Mouse (Mus musculus) intestine, embryonic 16.5 days (tissue): ENCODE measurements around the gene Ifitm2. TPM values are rescaled to one million over a fixed set of nuclear protein-coding genes. Genes with fewer than 3 reads are reported as not detected.
A peak's percentile ranks its signal among the peaks of the same experiment; 100 is the strongest.

Experiments
- ATAC-seq: fragments of 200-750 bp; cut with Nextera tagmentation; 2 replicates; pipeline ENCODE4 v1.8.0; 2017; ENCODE audit warnings: moderate TSS enrichment, moderate library complexity
- H3K27ac ChIP-seq: fragments of 300-500 bp; sonication (generic); 2 replicates; pipeline ENCODE4 v1.5.1; 2014; ENCODE audit warnings: mild to moderate bottlenecking, low read length
- H3K27me3 ChIP-seq: fragments of 300-500 bp; sonication (generic); replicated peaks from 2 replicates; pipeline ENCODE4 v1.6.1; 2014; ENCODE audit warnings: low read length, control low read depth, mixed read lengths; ENCODE audit not compliant: control insufficient read depth, insufficient read depth
- H3K36me3 ChIP-seq: fragments of 300-500 bp; sonication (generic); 2 replicates; pipeline ENCODE4 v1.6.1; 2014; ENCODE audit warnings: low read length, control low read depth; ENCODE audit not compliant: control insufficient read depth, insufficient read depth
- H3K4me1 ChIP-seq: fragments of 300-500 bp; sonication (generic); 2 replicates; pipeline ENCODE4 v1.6.1; 2014; ENCODE audit warnings: low read length, control low read depth, mixed read lengths; ENCODE audit not compliant: control insufficient read depth, insufficient read depth
- H3K4me2 ChIP-seq: fragments of 300-500 bp; sonication (generic); 2 replicates; pipeline ENCODE4 v1.6.1; 2014; ENCODE audit warnings: low read depth, low read length, control low read depth
- H3K4me3 ChIP-seq: fragments of 300-500 bp; sonication (generic); 2 replicates; pipeline ENCODE4 v1.5.1; 2014; ENCODE audit warnings: mild to moderate bottlenecking, low read length
- H3K9ac ChIP-seq: fragments of 300-500 bp; sonication (generic); 2 replicates; pipeline ENCODE4 v1.6.1; 2014; ENCODE audit warnings: low read depth, low read length
- H3K9me3 ChIP-seq: fragments of 300-500 bp; sonication (generic); 2 replicates; pipeline ENCODE4 v1.6.1; 2016; ENCODE audit warnings: low read length, control low read depth; ENCODE audit not compliant: control insufficient read depth
- WGBS: fragments of 180-500 bp; shearing (Covaris S2); extraction: QIAGEN DNeasy Blood & Tissue Kit; methylation state at CpG from one replicate; pipeline ENCODE4 v1.1.7; 2014; 5-methylcytosine and 5-hydroxymethylcytosine counted together
- polyA plus RNA-seq: library from polyadenylated mRNA; unstranded; fragments of >200 nt; fragmentation: Nextera tagmentation; extraction: Ambion mirVana; gene quantifications from 2 replicates; pipeline ENCODE4 v1.2.1, GENCODE M21; 2015

The Ifitm2 gene
- polyA plus RNA-seq, 1 experiment from 2014 or later, result 1,252 TPM

GRCm38 (mm10) chr7:140948161-140948560 is 7.6 kb downstream of the Ifitm2 start:
- Histone ChIP-seq H3K27me3 (no peaks in the 10 kb centered on the region), H3K4me2 (no peak overlapping the region), H3K27ac (no peak overlapping the region), H3K9me3 (no peaks in the 10 kb centered on the region), H3K9ac (no peak overlapping the region), H3K4me3 (no peak overlapping the region), H3K4me1 (peaks cover 26% of the 10 kb centered on the region), H3K36me3 (peaks cover 26% of the 10 kb centered on the region)
- no peak for ATAC-seq
- WGBS, result 78% methylated on average over 8 of the region's 8 CpGs

DNA sequence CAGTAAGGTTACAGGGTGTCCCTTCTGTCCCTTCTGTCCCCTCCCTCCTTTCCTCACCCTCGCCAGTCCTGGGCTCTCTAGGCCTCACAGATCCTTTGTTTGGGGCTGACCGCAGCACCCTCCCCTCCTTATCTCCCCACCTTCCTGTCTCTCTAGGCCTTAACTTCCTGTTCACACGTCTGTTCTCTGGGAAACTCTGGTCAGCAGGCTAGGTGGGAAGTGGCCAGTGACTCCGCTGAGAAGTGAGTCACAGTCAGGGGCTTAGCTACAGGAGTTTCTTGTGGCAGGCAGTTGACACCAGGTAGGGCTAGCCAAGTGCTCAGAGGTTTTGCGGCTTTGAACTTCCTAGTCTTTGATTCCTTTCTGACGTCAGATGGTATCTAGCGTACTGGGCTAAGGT is 8.8 kb downstream of the Ifitm2 start:
- H3K36me3 ChIP-seq, result peaks cover 26% of the 10 kb centered on the region
- H3K27ac ChIP-seq, result no peak overlapping the region
- no peak overlapping the region for H3K4me3 ChIP-seq
- H3K4me1 ChIP-seq, result peaks cover 29% of the 10 kb centered on the region
- no peaks in the 10 kb centered on the region for H3K9me3 ChIP-seq
- WGBS, result 52% methylated on average over 7 of the region's 7 CpGs
- H3K4me2 ChIP-seq, result no peak overlapping the region
- no peak overlapping the region for H3K9ac ChIP-seq
- H3K27me3 ChIP-seq, result no peaks in the 10 kb centered on the region
- ATAC-seq, result no peak

DNA sequence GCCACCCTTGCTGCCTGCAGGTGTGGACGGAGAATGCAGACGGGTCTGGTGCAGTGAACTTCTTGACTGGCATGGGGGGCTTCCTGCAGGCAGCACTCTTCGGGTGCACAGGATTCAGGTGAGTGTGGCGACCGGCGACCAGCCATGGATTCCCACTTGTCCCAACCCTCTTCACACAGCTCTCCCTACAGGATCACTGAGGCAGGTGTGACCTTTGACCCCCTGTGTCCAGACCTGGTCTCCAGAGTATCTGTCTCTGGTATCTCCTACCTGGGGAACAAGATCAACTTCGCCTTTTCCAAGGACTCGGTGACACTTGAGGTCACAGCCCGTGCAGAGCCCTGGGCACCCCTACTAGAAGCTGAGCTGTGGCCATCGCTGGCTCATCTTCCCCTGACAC is 9.5 kb downstream of the Ifitm2 start:
- Histone ChIP-seq H3K27me3 (no peaks in the 10 kb centered on the region), H3K4me3 (no peak overlapping the region), H3K9ac (peak overlapping the region; percentile 18; the same call in 1 of the 2 replicates), H3K4me1 (peaks cover 27% of the 10 kb centered on the region), H3K9me3 (no peaks in the 10 kb centered on the region), H3K27ac (no peak overlapping the region), H3K36me3 (peaks cover 26% of the 10 kb centered on the region), H3K4me2 (no peak overlapping the region)
- no peak for ATAC-seq
- 90% methylated on average over 10 of the region's 10 CpGs for WGBS

DNA sequence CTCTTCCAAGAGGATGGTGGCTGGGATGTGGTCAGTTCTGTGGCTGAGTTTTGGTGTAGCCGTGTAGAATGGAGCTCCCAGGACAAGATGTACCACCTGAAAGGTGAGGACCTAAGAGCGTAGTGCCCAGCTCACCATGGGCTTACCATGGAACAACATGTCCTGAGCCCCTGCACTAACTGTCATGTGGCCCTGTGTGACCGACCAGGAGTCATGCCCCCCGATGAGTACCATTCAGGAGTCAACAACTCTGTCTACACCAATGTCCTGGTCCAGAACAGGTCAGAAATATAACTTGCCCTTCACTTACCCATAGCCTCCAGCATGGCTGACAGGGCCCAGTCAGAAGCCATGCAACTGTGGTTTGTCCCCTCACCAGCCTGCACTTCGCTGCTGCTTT is 10.5 kb downstream of the Ifitm2 start:
- Histone ChIP-seq H3K36me3 (peaks cover 26% of the 10 kb centered on the region), H3K9ac (no peak overlapping the region)

GRCm38 (mm10) chr7:140944236-140944635 is 11.6 kb downstream of the Ifitm2 start:
- no peak overlapping the region for H3K27ac ChIP-seq
- H3K9me3 ChIP-seq, result no peaks in the 10 kb centered on the region
- no peak overlapping the region for H3K9ac ChIP-seq
- 87% methylated on average over 7 of the region's 7 CpGs for WGBS
- ATAC-seq, result no peak
- no peak overlapping the region for H3K4me2 ChIP-seq
- H3K36me3 ChIP-seq, result peaks cover 21% of the 10 kb centered on the region
- no peak overlapping the region for H3K4me3 ChIP-seq
- H3K27me3 ChIP-seq, result no peaks in the 10 kb centered on the region
- H3K4me1 ChIP-seq, result peaks cover 24% of the 10 kb centered on the region

More for the DNA sequence above, 10.5 kb downstream of the Ifitm2 start:
- no peaks in the 10 kb centered on the region for H3K9me3 ChIP-seq
- no peak overlapping the region for H3K4me3 ChIP-seq
- H3K27ac ChIP-seq, result no peak overlapping the region
- no peak overlapping the region for H3K4me2 ChIP-seq
- peaks cover 21% of the 10 kb centered on the region for H3K4me1 ChIP-seq
- WGBS, result 95% methylated on average over 5 of the region's 5 CpGs
- ATAC-seq, result no peak
- no peaks in the 10 kb centered on the region for H3K27me3 ChIP-seq

- ATAC-seq, result no peak
- H3K9me3 ChIP-seq, result no peaks in the 10 kb centered on the region
- H3K27me3 ChIP-seq, result no peaks in the 10 kb centered on the region
- H3K4me1 ChIP-seq, result peaks cover 24% of the 10 kb centered on the region
- peak overlapping the region; percentile 72 for H3K9ac ChIP-seq
- H3K4me3 ChIP-seq, result no peak overlapping the region
- peaks cover 19% of the 10 kb centered on the region for H3K36me3 ChIP-seq
- 0 out of 2 replicates have a peak overlapping the region, but pooled peaks have one; percentile 83 for H3K27ac ChIP-seq
- 68% methylated on average over 4 of the region's 4 CpGs for WGBS
- no peak overlapping the region for H3K4me2 ChIP-seq
Observed at GRCm38 (mm10) chr7:140943356-140943755, 12.4 kb downstream of the Ifitm2 start.

- Histone ChIP-seq H3K27me3 (no peaks in the 10 kb centered on the region), H3K9ac (peak overlapping the region; percentile 72), H3K36me3 (peaks cover 13% of the 10 kb centered on the region), H3K4me1 (peaks cover 24% of the 10 kb centered on the region), H3K9me3 (no peaks in the 10 kb centered on the region), H3K4me3 (no peak overlapping the region; the same call in 1 of the 2 replicates), H3K27ac (peak overlapping the region; percentile 83; the same call in 1 of the 2 replicates), H3K4me2 (peak overlapping the region; percentile 65)
- 92% methylated on average over 10 of the region's 10 CpGs for WGBS
- ATAC-seq, result no peak
Observed at GRCm38 (mm10) chr7:140942811-140943210, 13.0 kb downstream of the Ifitm2 start.

DNA sequence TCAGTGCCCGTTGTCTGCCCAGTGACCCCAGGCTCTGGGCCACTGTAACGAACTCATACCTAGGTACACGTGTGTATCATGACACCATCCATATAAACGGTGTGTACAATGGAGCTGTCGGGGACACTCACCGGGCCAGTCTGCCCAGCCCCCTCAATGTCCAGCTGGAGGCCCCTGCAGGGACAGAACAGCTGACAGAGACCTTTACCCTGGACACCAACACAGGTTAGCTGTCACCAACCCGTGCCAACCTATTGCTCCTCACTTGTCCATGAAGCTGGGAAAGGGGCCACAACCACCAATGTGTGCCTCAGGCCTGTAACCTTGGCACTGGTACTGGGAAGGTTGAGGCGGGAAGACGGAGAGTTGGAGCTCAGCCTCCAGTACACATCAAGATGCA is 13.4 kb downstream of the Ifitm2 start:
- peaks cover 11% of the 10 kb centered on the region for H3K36me3 ChIP-seq
- H3K4me3 ChIP-seq, result peak overlapping the region; percentile 59
- peak overlapping the region; percentile 65 for H3K4me2 ChIP-seq
- ATAC-seq, result no peak
- no peaks in the 10 kb centered on the region for H3K27me3 ChIP-seq
- WGBS, result 39% methylated on average over 9 of the region's 9 CpGs
- peak overlapping the region; percentile 83 for H3K27ac ChIP-seq
- H3K4me1 ChIP-seq, result peaks cover 24% of the 10 kb centered on the region
- peak overlapping the region; percentile 72 for H3K9ac ChIP-seq
- H3K9me3 ChIP-seq, result no peaks in the 10 kb centered on the region

GRCm38 (mm10) chr7:140941222-140942051 is 14.3 kb downstream of the Ifitm2 start, which contains the start of gene Pgghg:
Gene Pgghg, plus strand, starts transcription at chr7:140941391.
- H3K4me3 ChIP-seq, result peak within 1 kb of the TSS; percentile 59
- H3K27ac ChIP-seq, result peak within 1 kb of the TSS; percentile 83
- peak; percentile 90 for ATAC-seq
- peak within 1 kb of the TSS; percentile 65 for H3K4me2 ChIP-seq
- H3K9me3 ChIP-seq, result no peaks in the 10 kb centered on the region
- H3K9ac ChIP-seq, result peak within 1 kb of the TSS; percentile 72
- peaks cover 11% of the 10 kb centered on the region for H3K36me3 ChIP-seq
- H3K4me1 ChIP-seq, result peaks cover 24% of the 10 kb centered on the region
- no peaks in the 10 kb centered on the region for H3K27me3 ChIP-seq
- WGBS, result 2% methylated on average over 33 of the region's 33 CpGs
